Mouse (Mus musculus): ENCODE results near the gene Trpv5.

- TF ChIP-seq POLR2A (IDR thresholded peaks at IDR 0.05; ENCODE audit: insufficient read depth, low read depth, low read length): no peak
- no peak for TF ChIP-seq CTCF (IDR thresholded peaks at IDR 0.05; ENCODE audit: insufficient read depth, low read depth, low read length)
Measured at GRCm38 (mm10) chr6:41684131-41684530, 3.6 kb upstream of the Trpv5 start, which contains the start of gene Llcfc1.

Data from olfactory bulb, adult 2 months (tissue).